Mouse (Mus musculus): ENCODE measurements around the gene Mettl15.
A peak's percentile ranks its signal among the peaks of the same experiment; 100 is the strongest.
"Not testable (repeated sequence)": the region's sequence is repeated elsewhere in the genome, so short reads cannot be mapped to it uniquely, and the experiment has no call there.

The Mettl15 gene

GRCm38 (mm10) chr2:109280600-109281340 is at the start of gene Mettl15, which contains the start of gene Kif18a:
Mettl15 (minus strand) TSS chr2:109280748.
Kif18a (plus strand) TSS chr2:109280738.
- peak; percentile 89 to 93 for DNase-seq (ENCODE audit: low spot score in 2 of 2)

DNA sequence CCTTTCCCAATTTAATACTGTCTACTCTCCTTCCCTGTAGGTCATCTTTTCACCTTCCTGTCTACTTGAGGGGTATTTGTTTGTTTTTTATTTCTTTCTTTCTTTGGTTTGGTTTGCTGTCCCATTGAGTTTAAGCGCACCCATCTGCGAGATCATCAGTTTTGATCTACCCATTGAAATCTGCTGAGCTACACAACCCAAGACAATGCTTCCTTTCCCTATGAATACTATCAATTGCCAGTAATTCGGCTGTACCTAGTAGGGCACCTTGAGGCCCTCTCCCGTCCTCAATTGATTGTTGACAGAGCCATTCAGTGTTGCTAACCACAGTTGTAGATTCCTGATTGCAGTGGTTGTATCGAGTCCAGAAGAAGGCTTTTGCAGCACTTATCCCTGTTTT is 30.8 kb upstream of the Mettl15 start:
- DNase-seq (ENCODE audit: low spot score in 2 of 2): no peak

- no peak for DNase-seq (ENCODE audit: low spot score in 2 of 2)
These were observed 23.1 kb upstream of the Mettl15 start for GRCm38 (mm10) chr2:109303638-109304037.

DNA sequence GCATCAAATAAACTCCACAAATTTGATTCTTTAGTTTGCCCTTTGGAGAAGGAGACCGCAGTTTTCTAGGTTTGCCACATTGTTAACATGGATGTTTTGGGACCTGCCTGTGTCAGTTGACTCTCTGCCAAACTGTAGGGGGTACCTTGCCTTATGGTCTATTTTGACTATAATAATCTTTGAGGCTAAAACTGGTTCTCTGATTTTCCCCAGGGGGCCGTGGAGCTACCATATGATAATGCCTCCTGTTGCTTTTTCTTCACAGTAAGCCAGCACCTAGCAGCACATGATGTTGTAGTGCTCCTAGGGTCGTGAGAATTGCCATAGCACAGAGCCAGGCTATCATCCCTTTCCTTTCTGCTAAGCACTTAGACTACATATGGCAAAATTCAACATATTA is 21.7 kb upstream of the Mettl15 start:
- no peak for DNase-seq (ENCODE audit: low spot score in 2 of 2)

- no peak for DNase-seq (ENCODE audit: low spot score in 2 of 2)
These were observed 17.6 kb upstream of the Mettl15 start for GRCm38 (mm10) chr2:109298160-109298559.

DNA sequence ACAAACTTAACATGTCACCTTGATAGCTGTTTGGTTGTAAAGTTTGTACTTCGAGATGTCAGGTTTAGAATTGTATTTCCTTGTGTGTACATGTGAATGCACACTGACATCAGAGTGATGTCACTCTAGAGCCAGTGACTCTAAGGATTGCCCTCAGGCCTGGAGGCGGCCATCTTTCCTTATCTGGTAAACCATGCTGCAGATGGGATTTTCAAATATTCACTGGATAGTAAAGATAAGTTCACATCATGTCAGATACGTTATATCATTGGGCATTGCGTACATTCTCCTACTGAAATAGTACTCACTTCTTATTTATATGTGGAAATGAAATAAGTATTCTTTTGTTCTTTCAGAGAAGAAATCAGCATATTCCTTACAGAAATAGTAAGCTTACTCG is 15.7 kb upstream of the Mettl15 start:
- DNase-seq (ENCODE audit: low spot score in 2 of 2): no peak

- DNase-seq (ENCODE audit: low spot score in 2 of 2): no peak
These were observed 8.8 kb upstream of the Mettl15 start for GRCm38 (mm10) chr2:109289327-109289726.

DNA sequence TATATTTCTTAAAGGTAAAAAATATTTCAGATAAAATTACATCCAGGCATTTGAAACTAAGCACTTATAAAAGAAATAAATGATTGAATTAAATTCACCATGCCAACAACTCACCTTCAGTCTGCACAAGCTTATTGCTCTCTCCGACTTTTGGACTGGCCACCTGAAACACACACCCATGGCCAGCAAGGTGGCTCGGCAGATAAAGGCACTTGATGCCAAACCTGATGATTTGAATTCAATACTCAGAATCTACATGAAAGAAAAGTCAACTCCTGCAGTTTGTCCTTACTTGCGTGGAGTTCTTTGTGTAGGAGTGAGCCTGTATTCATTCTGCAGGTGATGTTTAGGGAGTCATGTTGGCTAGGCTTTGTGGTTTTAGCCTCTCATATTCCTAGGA is 3.6 kb upstream of the Mettl15 start:
- DNase-seq (ENCODE audit: low spot score in 2 of 2): peak; percentile 11 to 52

DNA sequence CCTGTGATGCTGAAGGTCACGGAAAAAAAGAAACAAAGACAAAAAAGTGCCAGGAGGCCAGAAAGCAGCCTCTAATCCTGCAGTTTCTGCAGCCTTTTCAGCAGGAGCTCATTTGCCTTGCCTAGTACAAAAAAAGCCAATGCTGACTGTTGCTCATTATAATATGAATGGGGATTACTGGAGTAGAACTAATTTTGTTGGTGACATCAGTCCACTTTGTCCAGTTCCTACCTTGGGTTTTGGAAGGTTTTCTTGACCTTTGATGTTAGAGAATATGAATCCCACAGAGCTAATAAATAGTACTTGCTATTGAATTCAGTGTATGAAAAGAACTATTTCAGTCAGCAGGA is 768 bp upstream of the Mettl15 start:
- DNase-seq (ENCODE audit: low spot score in 2 of 2): no peak

DNA sequence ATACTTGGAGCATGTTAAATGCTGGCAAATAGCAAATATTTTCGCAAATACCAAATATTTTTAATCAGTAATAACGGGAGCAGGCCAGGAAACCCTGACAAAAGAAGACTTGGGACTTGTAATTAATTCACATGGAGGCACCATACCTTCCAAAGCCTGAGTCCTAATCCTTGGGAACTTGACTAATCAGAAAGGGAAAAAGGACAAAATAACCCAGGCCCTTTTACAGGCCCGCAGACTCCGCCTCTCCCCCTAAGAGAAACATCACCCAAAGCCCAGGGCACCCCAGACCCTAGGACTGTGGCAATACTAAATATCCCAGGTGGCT is 312 bp downstream of the Mettl15 start:
- DNase-seq (ENCODE audit: low spot score in 2 of 2): no peak

- peak; percentile 28 to 42 for DNase-seq (ENCODE audit: low spot score in 2 of 2)
These were observed 2.5 kb downstream of the Mettl15 start for GRCm38 (mm10) chr2:109278036-109278435.

DNA sequence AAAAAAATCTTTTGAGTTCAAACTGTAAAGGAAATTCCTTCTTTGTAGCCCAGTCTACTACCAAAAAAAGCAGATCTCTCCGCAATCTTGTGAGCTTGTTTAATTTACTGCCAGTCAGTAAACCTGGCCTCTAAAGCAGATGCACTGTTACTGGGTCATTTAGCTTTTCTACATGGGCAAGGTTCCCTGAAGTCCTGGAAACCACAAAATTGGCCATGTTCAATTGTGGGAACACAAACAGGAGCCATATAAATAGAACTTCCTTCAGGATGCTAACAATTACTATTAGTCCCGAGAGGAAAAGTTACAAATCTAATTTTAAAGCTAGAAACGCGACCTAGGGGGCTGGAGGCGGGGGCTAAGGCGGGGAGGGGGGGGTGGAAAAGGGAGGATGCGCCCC is 3.0 kb downstream of the Mettl15 start:
- no peak for DNase-seq (ENCODE audit: low spot score in 2 of 2)

- no peak for DNase-seq (ENCODE audit: low spot score in 2 of 2)
These were observed 7.5 kb downstream of the Mettl15 start for GRCm38 (mm10) chr2:109273098-109273497.

DNA sequence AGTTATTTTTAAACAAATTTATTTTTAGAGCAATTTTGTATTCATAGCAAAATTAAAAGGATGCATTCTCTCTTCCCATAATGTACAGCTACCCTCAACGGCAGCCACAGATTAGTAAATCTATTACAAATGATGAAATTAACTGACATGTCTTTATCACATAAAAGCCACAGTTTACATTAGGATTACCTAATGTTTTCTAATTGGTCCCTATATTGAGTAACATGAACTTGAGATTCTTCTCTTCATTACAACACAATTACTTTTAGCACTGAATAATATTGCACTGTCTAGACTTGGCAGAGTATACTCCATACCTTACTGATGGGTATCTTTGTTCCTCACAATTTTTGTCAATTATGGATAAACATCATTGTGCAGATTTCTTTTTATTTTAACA is 17.8 kb downstream of the Mettl15 start:
- no peak for DNase-seq (ENCODE audit: low spot score in 2 of 2)

DNA sequence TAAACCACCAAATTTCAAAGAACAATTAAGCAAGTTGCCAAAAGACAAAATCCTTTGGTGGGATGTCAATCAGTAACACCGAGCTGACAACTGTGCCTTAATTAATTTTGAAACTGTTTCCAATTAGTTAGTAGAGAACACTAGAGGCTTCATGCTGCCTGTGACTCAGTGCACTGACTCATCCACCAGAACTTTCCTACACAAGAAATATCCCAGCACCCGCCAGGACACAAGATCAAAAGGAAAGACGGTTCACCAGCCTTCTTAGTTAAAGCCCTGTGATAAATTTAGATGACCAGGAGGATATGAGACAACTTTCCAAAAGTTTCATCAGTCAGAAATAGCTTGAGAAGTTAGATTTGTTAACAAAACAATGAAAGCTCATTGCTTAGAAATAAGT is 38.6 kb downstream of the Mettl15 start:
- DNase-seq (ENCODE audit: low spot score in 2 of 2): no peak

GRCm38 (mm10) chr2:109235741-109236140 is 44.8 kb downstream of the Mettl15 start:
- no peak for DNase-seq (ENCODE audit: low spot score in 2 of 2)

- DNase-seq (ENCODE audit: low spot score in 2 of 2): no peak
These were observed 46.7 kb downstream of the Mettl15 start for GRCm38 (mm10) chr2:109233876-109234275.

DNA sequence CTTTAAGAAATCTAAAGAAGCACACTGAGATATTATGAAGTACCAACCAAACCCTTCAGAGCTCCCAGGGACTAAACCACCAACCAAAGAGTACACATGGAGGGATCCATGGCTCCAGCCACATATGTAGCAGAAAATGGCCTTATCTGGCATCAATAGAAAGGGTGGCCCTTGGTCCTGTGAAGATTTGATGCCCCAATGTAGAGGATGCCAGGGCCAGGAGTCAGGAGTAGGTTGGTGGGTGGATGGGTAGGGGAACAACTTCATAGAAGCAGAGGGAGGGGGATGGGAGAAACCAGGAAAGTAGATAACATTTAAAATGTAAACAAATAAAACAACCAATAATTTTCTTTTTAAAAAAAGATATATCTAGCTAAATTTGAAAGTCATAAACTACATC is 50.1 kb downstream of the Mettl15 start:
- DNase-seq (ENCODE audit: low spot score in 2 of 2): no peak

GRCm38 (mm10) chr2:109227196-109227595 is 53.4 kb downstream of the Mettl15 start:
- no peak for DNase-seq (ENCODE audit: low spot score in 2 of 2)

GRCm38 (mm10) chr2:109221470-109221869 is 59.1 kb downstream of the Mettl15 start:
- DNase-seq (ENCODE audit: low spot score in 2 of 2): no peak

GRCm38 (mm10) chr2:109216678-109217077 is 63.9 kb downstream of the Mettl15 start:
- DNase-seq (ENCODE audit: low spot score in 2 of 2): not testable (repeated sequence)

DNA sequence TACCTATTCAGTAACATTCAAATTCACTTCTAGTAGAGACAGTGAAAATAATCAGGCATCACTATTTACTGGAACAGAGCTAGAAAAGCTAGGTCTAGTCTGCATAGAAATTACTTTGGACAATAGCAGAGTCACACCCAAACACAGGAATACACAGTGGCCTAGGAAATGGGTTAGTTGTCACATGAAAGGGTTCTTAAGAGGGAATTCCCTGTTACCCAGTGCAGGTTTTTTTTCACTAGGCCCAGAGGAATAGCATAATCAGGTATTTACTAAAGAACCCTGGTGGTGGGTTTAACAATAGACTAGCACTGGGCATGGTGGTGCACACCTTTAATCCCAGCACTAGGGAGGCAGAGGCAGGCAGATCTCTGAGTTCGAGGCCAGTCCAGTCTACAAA is 69.9 kb downstream of the Mettl15 start:
- DNase-seq (ENCODE audit: low spot score in 2 of 2): not testable (repeated sequence)

DNA sequence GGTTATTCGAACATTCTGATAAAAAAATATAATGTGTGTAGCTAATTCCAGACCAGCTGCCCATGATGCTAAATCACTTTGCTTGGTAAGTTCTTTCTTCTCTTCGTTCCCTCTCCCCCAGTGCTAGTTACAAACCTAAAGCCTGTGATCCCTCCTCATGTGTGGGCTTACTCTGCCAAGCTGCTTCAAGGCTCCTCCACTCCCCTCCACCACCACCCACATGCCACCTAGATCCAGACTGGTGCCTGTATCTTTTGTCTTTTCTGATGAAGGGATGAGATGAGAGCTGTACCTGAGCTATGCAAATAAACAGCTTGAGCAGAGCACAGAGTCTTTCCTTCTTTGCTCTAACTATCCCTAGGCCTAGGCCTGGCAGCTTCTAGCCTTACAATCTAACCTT is 72.5 kb downstream of the Mettl15 start:
- DNase-seq (ENCODE audit: low spot score in 2 of 2): no peak

DNA sequence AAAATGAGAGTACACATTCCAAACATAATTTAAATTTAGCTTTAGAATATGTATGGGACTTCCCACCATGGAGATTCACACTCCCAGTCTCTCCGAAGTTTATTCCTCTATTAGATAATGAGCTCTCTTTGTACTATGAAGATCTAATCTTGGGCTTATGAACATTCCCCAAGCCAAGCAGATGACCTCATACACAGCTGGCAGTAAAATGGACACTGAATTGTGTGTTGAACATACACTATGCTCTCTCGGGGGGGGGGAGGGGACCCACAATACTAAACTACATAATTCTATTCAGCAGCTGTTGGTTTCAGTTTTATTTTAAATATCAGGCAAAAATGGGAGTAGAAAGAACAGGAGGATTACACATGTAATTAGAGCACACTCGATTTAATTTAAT is 97.6 kb downstream of the Mettl15 start:
- no peak for DNase-seq (ENCODE audit: low spot score in 2 of 2)
